Mouse (Mus musculus) B cell, adult 2 months (primary cell): ENCODE results near the gene Lama5.
"Not testable (repeated sequence)": the region's sequence is repeated elsewhere in the genome, so short reads cannot be mapped to it uniquely, and the experiment has no call there.

Experiments used
- DNase-seq, 2 experiments: peaks; one replicate each; pipeline ENCODE4 v3.0.0; 2022

The Lama5 gene

GRCm38 (mm10) chr2:180196610-180197322 is 28.9 kb downstream of the Lama5 start:
- no peak for DNase-seq

GRCm38 (mm10) chr2:180187362-180187761 is 38.3 kb downstream of the Lama5 start:
- DNase-seq, result no peak

- no peak for DNase-seq
Measured at GRCm38 (mm10) chr2:180185686-180186085, 40.0 kb downstream of the Lama5 start.

- DNase-seq, result no peak
Measured at GRCm38 (mm10) chr2:180184752-180185109, 40.9 kb downstream of the Lama5 start.

- no peak for DNase-seq
Measured at GRCm38 (mm10) chr2:180184011-180184751, 41.5 kb downstream of the Lama5 start.

- no peak for DNase-seq
Measured at GRCm38 (mm10) chr2:180181542-180181941, 44.1 kb downstream of the Lama5 start.

GRCm38 (mm10) chr2:180175725-180176124 is 49.9 kb downstream of the Lama5 start:
- no peak for DNase-seq

GRCm38 (mm10) chr2:180174121-180174520 is 51.5 kb downstream of the Lama5 start:
- DNase-seq, result no peak

- DNase-seq, result not testable (repeated sequence)
Measured at GRCm38 (mm10) chr2:180173711-180174110, 51.9 kb downstream of the Lama5 start.

- peak in 1 of 2 experiments; percentile 28 for DNase-seq
Measured at GRCm38 (mm10) chr2:180173163-180173562, 52.5 kb downstream of the Lama5 start.

GRCm38 (mm10) chr2:180172152-180172551 is 53.5 kb downstream of the Lama5 start:
- no peak for DNase-seq

- no peak for DNase-seq
Measured at GRCm38 (mm10) chr2:180171522-180172070, 54.1 kb downstream of the Lama5 start.

GRCm38 (mm10) chr2:180170806-180171521 is 54.7 kb downstream of the Lama5 start, which contains the start of gene Adrm1:
Gene Adrm1 (plus strand): TSS chr2:180171485.
- peak; percentile 99 for DNase-seq

- no peak for DNase-seq
Measured at GRCm38 (mm10) chr2:180170151-180170805, 55.4 kb downstream of the Lama5 start.

GRCm38 (mm10) chr2:180166869-180167268 is 58.8 kb downstream of the Lama5 start:
- DNase-seq, result no peak

- no peak for DNase-seq
Measured at GRCm38 (mm10) chr2:180165855-180166254, 59.8 kb downstream of the Lama5 start.

- no peak for DNase-seq
Measured at GRCm38 (mm10) chr2:180158627-180159026, 67.0 kb downstream of the Lama5 start.

- DNase-seq, result no peak
Measured at GRCm38 (mm10) chr2:180154796-180155195, 70.9 kb downstream of the Lama5 start.

- DNase-seq, result no peak
Measured at GRCm38 (mm10) chr2:180148551-180148950, 77.1 kb downstream of the Lama5 start.

GRCm38 (mm10) chr2:180147379-180147778 is 78.3 kb downstream of the Lama5 start:
- DNase-seq, result no peak

- no peak for DNase-seq
Measured at GRCm38 (mm10) chr2:180146091-180146490, 79.6 kb downstream of the Lama5 start.

GRCm38 (mm10) chr2:180135414-180135813 is 90.2 kb downstream of the Lama5 start:
- DNase-seq, result no peak

GRCm38 (mm10) chr2:180133911-180134310 is 91.7 kb downstream of the Lama5 start:
- DNase-seq, result no peak
